Comparison of ENCODE assay signal across 8 mouse cellular contexts in genomic region chr9:78588411-78589033, GRCm38 (mm10). TPM values are rescaled to one million over a fixed set of nuclear protein-coding genes. Genes with fewer than 3 reads are reported as not detected.
DNase-seq lines count a peak whose midpoint lies in the region; ATAC-seq and TF ChIP-seq lines count a peak whose summit lies in the region.

No protein-coding gene starts in this region.

- H3K9ac ChIP-seq in intestine, postnatal 0 days (ENCODE audit: low read depth, low read length), result peak overlapping the region; percentile 4; the same call in 1 of the 2 replicates
- peak overlapping the region; percentile 38 for H3K9ac ChIP-seq in lung, embryonic 16.5 days (ENCODE audit: low read length)
- no peak overlapping the region for H3K9ac ChIP-seq in neural tube, embryonic 14.5 days (replicated peaks; ENCODE audit: low read depth, low read length)

- peak; percentile 29 to 36 for DNase-seq in left cerebral cortex, postnatal 14 days (ENCODE audit: low spot score in 2 of 2)
- no peak for DNase-seq in left cerebral cortex, adult 11 months (ENCODE audit: low spot score)
- DNase-seq in heart, adult 11 months, result peak; percentile 97
- DNase-seq in layer of hippocampus, adult 18-20 months (ENCODE audit: low spot score in 2 of 2), result no peak

- H3K4me2 ChIP-seq in intestine, postnatal 0 days (replicated peaks; ENCODE audit: low read depth), result peak overlapping the region; percentile 78
- peak overlapping the region; percentile 77 for H3K4me2 ChIP-seq in lung, embryonic 16.5 days (ENCODE audit: low read depth, low read length)
- H3K4me2 ChIP-seq in neural tube, embryonic 14.5 days (ENCODE audit: low read depth, low read length), result peak overlapping the region; percentile 41

- 39% methylated on average over 10 of the region's 10 CpGs for WGBS in intestine, postnatal 0 days
- 75% methylated on average over 10 of the region's 10 CpGs for WGBS in lung, embryonic 16.5 days
- WGBS in neural tube, embryonic 14.5 days, result 76% methylated on average over 10 of the region's 10 CpGs

- peak overlapping the region; percentile 45 for H3K27ac ChIP-seq in brown adipose tissue, adult 24 weeks (replicated peaks; ENCODE audit: low read depth, low read length)
- peak overlapping the region; percentile 83 for H3K27ac ChIP-seq in intestine, postnatal 0 days (ENCODE audit: low read depth, low read length)
- peak overlapping the region; percentile 44 for H3K27ac ChIP-seq in lung, embryonic 16.5 days (ENCODE audit: low read length)
- H3K27ac ChIP-seq in neural tube, embryonic 14.5 days (ENCODE audit: low read depth, low read length), result no peak overlapping the region

- intact Hi-C loops in left cerebral cortex, postnatal 14 days (cut with DNase I), result no loop called here

- ATAC-seq in intestine, postnatal 0 days, result peak; percentile 69
- ATAC-seq in lung, embryonic 16.5 days (ENCODE audit: low read depth), result peak; percentile 26; the same call in 1 of the 2 replicates
- peak; percentile 55 for ATAC-seq in neural tube, embryonic 14.5 days (ENCODE audit: low read depth)

- H3K27me3 ChIP-seq in intestine, postnatal 0 days (replicated peaks; ENCODE audit: control insufficient read depth, insufficient read depth, low read length), result no peaks in the 10 kb centered on the region
- H3K27me3 ChIP-seq in lung, embryonic 16.5 days (ENCODE audit: control insufficient read depth, insufficient read depth, low read depth, low read length), result no peaks in the 10 kb centered on the region
- H3K27me3 ChIP-seq in neural tube, embryonic 14.5 days (ENCODE audit: control insufficient read depth, insufficient read depth, low read length), result no peaks in the 10 kb centered on the region

- peaks cover 2% of the 10 kb centered on the region; the same call in 1 of the 2 replicates for H3K4me1 ChIP-seq in brown adipose tissue, adult 24 weeks (ENCODE audit: control insufficient read depth, insufficient read depth, insufficient read length, low read length)
- no peaks in the 10 kb centered on the region; the same call in 1 of the 2 replicates for H3K4me1 ChIP-seq in intestine, postnatal 0 days (replicated peaks; ENCODE audit: control insufficient read depth, insufficient read depth, low read length)
- H3K4me1 ChIP-seq in lung, embryonic 16.5 days (replicated peaks; ENCODE audit: control insufficient read depth, insufficient read depth, low read length), result peaks cover 9% of the 10 kb centered on the region; the same call in 1 of the 2 replicates
- H3K4me1 ChIP-seq in neural tube, embryonic 14.5 days (ENCODE audit: control insufficient read depth, insufficient read depth, low read length), result peaks cover 6% of the 10 kb centered on the region; the same call in 1 of the 2 replicates

- H3K4me3 ChIP-seq in brown adipose tissue, adult 24 weeks (ENCODE audit: insufficient read depth, low read depth, low read length), result peak overlapping the region; percentile 52
- peak overlapping the region; percentile 74 for H3K4me3 ChIP-seq in intestine, postnatal 0 days (ENCODE audit: low read depth, low read length)
- H3K4me3 ChIP-seq in lung, embryonic 16.5 days (ENCODE audit: low read length), result peak overlapping the region; percentile 56
- peak overlapping the region; percentile 61 for H3K4me3 ChIP-seq in neural tube, embryonic 14.5 days (ENCODE audit: low read depth, low read length)

- no peaks in the 10 kb centered on the region for H3K9me3 ChIP-seq in intestine, postnatal 0 days (ENCODE audit: control insufficient read depth)
- no peaks in the 10 kb centered on the region for H3K9me3 ChIP-seq in lung, embryonic 16.5 days (ENCODE audit: control insufficient read depth, low read length)
- no peaks in the 10 kb centered on the region for H3K9me3 ChIP-seq in neural tube, embryonic 14.5 days (ENCODE audit: control insufficient read depth, low read length)

- TF ChIP-seq CTCF in intestine, postnatal 0 days (IDR thresholded peaks at IDR 0.05; ENCODE audit: low read depth), result no peak

- H3K36me3 ChIP-seq in intestine, postnatal 0 days (ENCODE audit: control insufficient read depth, insufficient read depth), result peaks cover 4% of the 10 kb centered on the region; the same call in 1 of the 2 replicates
- H3K36me3 ChIP-seq in lung, embryonic 16.5 days (ENCODE audit: control insufficient read depth, insufficient read depth, low read length), result no peaks in the 10 kb centered on the region
- H3K36me3 ChIP-seq in neural tube, embryonic 14.5 days (ENCODE audit: control insufficient read depth, insufficient read depth, low read length), result no peaks in the 10 kb centered on the region

RNA-seq across cellular contexts. Expression of gene Slc17a5, which starts 0.7 kb away (rescaled TPM):
- total RNA-seq in left cerebral cortex, postnatal 14 days (2021), result 10 to 100 TPM; 17.6 to 19.2 TPM
- polyA plus RNA-seq in brown adipose tissue, adult 24 weeks (2012; ENCODE audit: insufficient read depth, insufficient read length, missing spikeins), result 3.5 and 4.4 TPM in 2 replicates
- polyA plus RNA-seq in intestine, postnatal 0 days (2015; fragmentation: Nextera tagmentation; extraction: Ambion mirVana), result 250 and 313 TPM in 2 replicates
- polyA plus RNA-seq in lung, embryonic 16.5 days (2015; fragmentation: Nextera tagmentation; extraction: Ambion mirVana), result 14.9 and 16.2 TPM in 2 replicates
- 18.8 and 20.4 TPM in 2 replicates for polyA plus RNA-seq in neural tube, embryonic 14.5 days (2014; fragmentation: Nextera tagmentation; extraction: Ambion mirVana)
- total RNA-seq in layer of hippocampus, adult 18-20 months (2021), result 10 to 100 TPM; 20.4 to 21.4 TPM

RNA-seq across cellular contexts. Expression of gene Cd109, which starts 26.8 kb away (rescaled TPM):
- total RNA-seq in left cerebral cortex, postnatal 14 days (2021), result 1 to 10 TPM in 1 of 2 experiments, under 1 TPM in 1; 0.64 to 1.2 TPM
- polyA plus RNA-seq in brown adipose tissue, adult 24 weeks (2012; ENCODE audit: insufficient read depth, insufficient read length, missing spikeins), result 0.21 and 0.71 TPM in 2 replicates
- polyA plus RNA-seq in intestine, postnatal 0 days (2015; fragmentation: Nextera tagmentation; extraction: Ambion mirVana), result 1.8 and 2.1 TPM in 2 replicates
- 10.6 and 10.7 TPM in 2 replicates for polyA plus RNA-seq in lung, embryonic 16.5 days (2015; fragmentation: Nextera tagmentation; extraction: Ambion mirVana)
- polyA plus RNA-seq in neural tube, embryonic 14.5 days (2014; fragmentation: Nextera tagmentation; extraction: Ambion mirVana), result 1.3 and 1.9 TPM in 2 replicates
- total RNA-seq in layer of hippocampus, adult 18-20 months (2021), result 1 to 10 TPM; 2.6 to 3.2 TPM

Comparison
In these comparisons a context has a peak if more than half of its experiments do, and no peak if none do; other contexts are left out.
1. DNase-seq: peak in left cerebral cortex, postnatal 14 days (2 of 2) and heart, adult 11 months (single experiment); none in left cerebral cortex, adult 11 months (single experiment) and layer of hippocampus, adult 18-20 months (0 of 2).
2. RNA of gene Slc17a5, which starts 0.7 kb away (polyA plus RNA-seq): 250 to 313 TPM in intestine, postnatal 0 days; 18.8 to 20.4 TPM in neural tube, embryonic 14.5 days, 14.9 to 16.2 TPM in lung, embryonic 16.5 days and 3.5 to 4.4 TPM in brown adipose tissue, adult 24 weeks; every median in the first group is over 10 times any median in the second.
3. Peak in every context shown above with its lines, with median percentiles within 50 percentile points of each other: H3K4me3 ChIP-seq, ATAC-seq and H3K4me2 ChIP-seq.